Mouse (Mus musculus) megakaryocyte progenitor cell, adult 5-6 weeks (primary cell): ENCODE results near the gene Anapc13. TPM values are rescaled to one million over a fixed set of nuclear protein-coding genes. Genes with fewer than 3 reads are reported as not detected.

Experiments used
- ATAC-seq: replicated peaks from 2 replicates; pipeline ENCODE4 v1.8.0; 2016; ENCODE audit warnings: mild to moderate bottlenecking, moderate TSS enrichment, inconsistent platforms; ENCODE audit not compliant: poor library complexity
- total RNA-seq, 2 experiments: library from RNA; stranded (forward) in 1 of 2; stranded (reverse) in 1 of 2; fragments of 157-497, 149-512 nt in 1 of 2; fragments of 200-1000 nt in 1 of 2; gene quantifications; 2 replicates each; pipeline versions ENCODE4 v1.2.3 to v1.2.4; 2015 to 2017

Anapc13 gene
- total RNA-seq, 2 experiments from 2014 or later = 118 to 125 TPM

GRCm38 (mm10) chr9:102675922-102676321 is 49.8 kb downstream of the Anapc13 start:
- ATAC-seq = no peak

GRCm38 (mm10) chr9:102681470-102681869 is 55.4 kb downstream of the Anapc13 start:
- no peak for ATAC-seq

Other genes with a start within 250 kb of the Anapc13 start
- gene Ky, start 120.5 kb upstream of the Anapc13 start, total RNA-seq (2015) = 0.02 TPM in 1 of 2 replicates, not detected in the other
- gene Ky, start 120.5 kb upstream of the Anapc13 start, total RNA-seq (2017) = not detected in 2 replicates
- 26.0 and 43.3 TPM in 2 replicates for gene Cep63, start 238 bp downstream of the Anapc13 start, total RNA-seq (2015)
- gene Cep63, start 238 bp downstream of the Anapc13 start, total RNA-seq (2017) = 30.0 and 40.8 TPM in 2 replicates
- gene Amotl2, start 90.4 kb downstream of the Anapc13 start, total RNA-seq (2015) = 0.84 and 2.1 TPM in 2 replicates
- 0.98 and 8.5 TPM in 2 replicates for gene Amotl2, start 90.4 kb downstream of the Anapc13 start, total RNA-seq (2017)
- 1.3 and 1.6 TPM in 2 replicates for gene Ryk, start 208.6 kb downstream of the Anapc13 start, total RNA-seq (2015)
- 0.54 and 2.8 TPM in 2 replicates for gene Ryk, start 208.6 kb downstream of the Anapc13 start, total RNA-seq (2017)